Mouse (Mus musculus): Measurements from ENCODE around the gene Psmd2. TPM values are rescaled to one million over a fixed set of nuclear protein-coding genes. Genes with fewer than 3 reads are reported as not detected.

Gene Psmd2
- polyA plus RNA-seq (2015; fragmentation: Nextera tagmentation; extraction: Ambion mirVana) = 313 and 339 TPM in 2 replicates

DNA sequence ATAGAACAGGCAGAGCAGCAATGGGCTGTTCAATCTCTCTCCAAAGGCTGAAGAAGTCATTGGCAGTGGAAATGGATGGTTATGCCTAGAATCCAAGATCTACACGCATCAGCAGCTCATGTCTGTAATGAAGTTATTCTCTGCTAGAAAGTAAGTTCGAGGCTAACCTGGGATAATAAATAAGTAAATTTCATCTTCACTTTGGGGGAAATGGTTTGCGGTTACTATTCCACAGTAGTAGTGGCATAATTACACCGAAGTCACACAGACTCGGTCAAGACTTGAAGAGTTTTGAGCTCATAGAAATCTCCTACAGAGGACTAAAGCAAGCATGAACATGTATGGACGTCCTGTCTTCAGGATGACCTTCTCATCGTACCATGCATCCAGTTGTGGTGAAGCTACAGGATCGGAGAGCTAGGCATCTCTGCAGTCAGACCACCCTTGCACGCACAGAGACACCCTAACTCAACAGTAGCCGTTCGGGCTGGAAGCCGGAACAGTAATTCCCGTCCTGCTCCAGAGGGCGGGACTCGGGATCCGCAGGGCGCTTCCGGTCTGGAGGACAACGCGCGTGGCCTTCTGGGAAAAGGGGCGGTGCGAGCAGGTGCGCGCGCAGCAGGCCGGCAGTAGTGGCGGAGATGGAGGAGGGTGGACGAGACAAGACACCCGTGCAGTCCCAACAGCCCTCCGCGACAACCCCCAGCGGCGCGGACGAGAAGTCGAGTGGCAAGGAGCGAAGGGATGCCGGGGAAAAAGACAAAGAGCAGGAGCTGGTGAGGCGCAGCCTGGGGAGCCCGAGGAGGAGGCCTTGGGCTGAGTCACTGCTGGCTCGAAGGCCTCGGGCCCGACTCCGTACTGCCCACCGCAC, at the start of gene Psmd2:
TSS of gene Psmd2 (plus strand) at position 577 of the 871 bp plus-strand sequence.
- H3K4me1 ChIP-seq = peaks cover 17% of the 10 kb centered on the region
- peak within 1 kb of the TSS; percentile 93 for H3K4me2 ChIP-seq
- H3K27ac ChIP-seq = peak within 1 kb of the TSS; percentile 81
- WGBS = 2% methylated on average over 46 of the region's 46 CpGs
- peak within 1 kb of the TSS; percentile 95 for H3K9ac ChIP-seq
- peak within 1 kb of the TSS; percentile 92 for H3K4me3 ChIP-seq
- H3K36me3 ChIP-seq = peaks cover 22% of the 10 kb centered on the region
- no peaks in the 10 kb centered on the region for H3K9me3 ChIP-seq
- peak; percentile 85 for ATAC-seq (ENCODE audit: insufficient number of reproducible peaks, insufficient read depth, low FRiP score, low TSS enrichment, low read depth)
- no peaks in the 10 kb centered on the region for H3K27me3 ChIP-seq

DNA sequence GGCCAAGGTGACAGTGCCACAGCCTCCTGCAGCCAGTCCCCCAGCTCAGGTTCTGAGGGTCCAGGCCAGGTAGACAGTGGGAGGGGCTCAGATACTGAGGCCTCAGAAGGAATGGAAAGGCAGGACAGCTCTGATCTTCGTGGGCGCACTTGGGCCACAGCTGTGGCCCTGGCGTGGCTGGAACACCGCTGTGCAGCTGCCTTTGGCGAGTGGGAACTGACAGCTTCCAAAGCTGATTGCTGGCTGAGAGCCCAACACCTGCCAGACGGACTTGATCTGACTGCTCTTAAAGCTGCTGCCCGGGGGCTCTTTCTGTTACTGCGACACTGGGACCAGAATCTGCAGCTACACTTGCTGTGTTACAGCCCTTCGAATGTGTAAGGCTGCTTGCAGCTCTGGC, 46.7 kb upstream of the Psmd2 start:
- H3K9me3 ChIP-seq = no peaks in the 10 kb centered on the region
- no peak for ATAC-seq (ENCODE audit: insufficient number of reproducible peaks, insufficient read depth, low FRiP score, low TSS enrichment, low read depth)
- no peak overlapping the region for H3K4me3 ChIP-seq
- WGBS = 73% methylated on average over 9 of the region's 9 CpGs
- H3K27me3 ChIP-seq = no peaks in the 10 kb centered on the region
- H3K9ac ChIP-seq = no peak overlapping the region
- H3K27ac ChIP-seq = no peak overlapping the region
- H3K4me2 ChIP-seq = no peak overlapping the region
- peaks cover 45% of the 10 kb centered on the region for H3K36me3 ChIP-seq
- H3K4me1 ChIP-seq = peaks cover 10% of the 10 kb centered on the region

DNA sequence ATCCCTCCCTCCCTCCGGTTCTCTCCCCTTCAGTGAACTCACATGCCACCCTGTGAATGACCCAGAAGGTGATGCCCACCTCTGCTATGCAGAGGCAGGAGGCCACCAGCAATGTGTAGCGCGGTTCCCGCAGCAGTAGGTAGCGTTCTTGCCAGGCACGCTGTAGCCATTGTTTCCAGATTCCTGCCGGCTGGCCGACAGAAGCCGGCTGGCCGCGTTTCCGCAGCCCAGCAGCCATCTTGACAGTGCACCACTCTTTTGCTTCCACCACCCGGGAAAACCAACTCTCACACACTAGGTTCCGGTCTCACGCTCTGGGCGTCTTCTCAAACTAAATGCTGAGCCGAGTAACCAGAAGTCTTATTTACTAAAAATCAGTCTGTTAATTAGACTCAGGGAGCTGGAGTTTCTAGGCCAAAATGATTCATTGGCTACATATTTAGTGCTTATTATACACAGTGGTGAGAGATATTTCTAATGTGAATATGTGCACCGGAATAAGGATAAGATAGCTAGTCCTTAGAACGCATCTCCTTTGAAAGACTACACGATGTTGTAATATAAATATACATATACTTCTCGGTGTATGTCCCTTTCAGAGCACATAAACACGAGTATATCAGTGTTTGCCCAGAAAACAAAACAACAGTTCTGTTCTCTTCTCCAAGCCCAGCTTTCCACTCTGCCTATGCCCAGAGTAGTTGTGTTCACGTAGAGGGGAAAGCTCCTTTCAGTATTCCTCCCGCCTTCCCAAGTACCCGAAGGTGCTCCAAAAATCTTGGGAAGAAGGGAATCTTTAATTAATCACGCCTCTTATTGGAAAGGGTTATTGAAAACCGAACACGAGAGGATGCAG, 40.7 kb upstream of the Psmd2 start:
- peak; percentile 56 for ATAC-seq (ENCODE audit: insufficient number of reproducible peaks, insufficient read depth, low FRiP score, low TSS enrichment, low read depth)
- no peaks in the 10 kb centered on the region for H3K9me3 ChIP-seq
- peaks cover 26% of the 10 kb centered on the region for H3K36me3 ChIP-seq
- peaks cover 21% of the 10 kb centered on the region for H3K4me1 ChIP-seq
- peak overlapping the region; percentile 96 for H3K4me2 ChIP-seq
- no peaks in the 10 kb centered on the region for H3K27me3 ChIP-seq
- H3K4me3 ChIP-seq = peak overlapping the region; percentile 86
- peak overlapping the region; percentile 74 for H3K27ac ChIP-seq
- peak overlapping the region; percentile 87 for H3K9ac ChIP-seq
- WGBS = 1% methylated on average over 28 of the region's 28 CpGs

DNA sequence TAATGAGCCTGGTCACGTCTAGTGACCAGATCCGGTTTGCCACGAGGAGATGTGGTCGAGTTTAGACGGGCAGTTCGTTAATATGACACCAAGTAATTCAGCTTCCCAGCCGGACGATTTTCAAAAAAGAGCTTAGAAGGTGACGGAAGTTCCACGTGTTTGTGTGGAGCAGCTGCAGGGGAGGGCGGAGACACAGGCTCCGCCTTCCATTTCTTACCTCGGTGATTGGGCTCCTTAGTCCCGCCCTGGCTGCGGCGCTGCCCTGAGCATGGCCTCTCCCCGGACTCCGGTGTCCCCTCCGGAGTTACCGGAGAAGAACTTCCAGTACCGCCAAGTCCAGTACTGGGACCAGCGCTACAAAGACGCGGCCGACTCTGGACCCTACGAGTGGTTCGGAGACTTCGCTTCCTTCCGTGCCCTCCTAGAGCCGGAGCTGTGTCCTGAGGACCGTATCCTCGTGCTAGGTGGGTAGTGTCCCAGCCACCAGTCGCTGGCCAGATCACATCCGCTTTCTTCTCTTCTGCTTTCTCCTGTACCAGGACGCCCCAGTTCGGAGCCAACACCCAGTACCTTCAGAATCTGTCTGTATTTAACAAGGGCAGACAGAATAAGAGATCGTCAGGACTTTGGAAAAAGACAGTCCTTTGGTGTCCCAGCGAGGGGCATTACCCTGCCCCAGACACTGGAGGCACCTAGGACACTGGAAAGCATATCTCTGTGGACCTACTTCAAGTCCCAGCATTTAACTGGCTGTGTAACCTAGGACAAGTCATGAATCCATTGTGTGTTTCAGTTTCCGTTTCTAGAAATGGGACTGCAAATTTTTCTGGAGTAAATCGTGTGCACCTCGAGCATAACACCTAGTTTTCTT, 39.9 kb upstream of the Psmd2 start, which contains the start of the genes Eef1akmt4, Gm49333 and Alg3:
TSS of gene Eef1akmt4 (plus strand) at position 237 of the 871 bp plus-strand sequence.
TSS of gene Gm49333 (plus strand) at position 254 of the 871 bp plus-strand sequence.
TSS of gene Alg3 (minus strand) at position 379 of the 871 bp plus-strand sequence.
- ATAC-seq (ENCODE audit: insufficient number of reproducible peaks, insufficient read depth, low FRiP score, low TSS enrichment, low read depth) = peak; percentile 89
- H3K36me3 ChIP-seq = peaks cover 17% of the 10 kb centered on the region
- H3K27me3 ChIP-seq = no peaks in the 10 kb centered on the region

DNA sequence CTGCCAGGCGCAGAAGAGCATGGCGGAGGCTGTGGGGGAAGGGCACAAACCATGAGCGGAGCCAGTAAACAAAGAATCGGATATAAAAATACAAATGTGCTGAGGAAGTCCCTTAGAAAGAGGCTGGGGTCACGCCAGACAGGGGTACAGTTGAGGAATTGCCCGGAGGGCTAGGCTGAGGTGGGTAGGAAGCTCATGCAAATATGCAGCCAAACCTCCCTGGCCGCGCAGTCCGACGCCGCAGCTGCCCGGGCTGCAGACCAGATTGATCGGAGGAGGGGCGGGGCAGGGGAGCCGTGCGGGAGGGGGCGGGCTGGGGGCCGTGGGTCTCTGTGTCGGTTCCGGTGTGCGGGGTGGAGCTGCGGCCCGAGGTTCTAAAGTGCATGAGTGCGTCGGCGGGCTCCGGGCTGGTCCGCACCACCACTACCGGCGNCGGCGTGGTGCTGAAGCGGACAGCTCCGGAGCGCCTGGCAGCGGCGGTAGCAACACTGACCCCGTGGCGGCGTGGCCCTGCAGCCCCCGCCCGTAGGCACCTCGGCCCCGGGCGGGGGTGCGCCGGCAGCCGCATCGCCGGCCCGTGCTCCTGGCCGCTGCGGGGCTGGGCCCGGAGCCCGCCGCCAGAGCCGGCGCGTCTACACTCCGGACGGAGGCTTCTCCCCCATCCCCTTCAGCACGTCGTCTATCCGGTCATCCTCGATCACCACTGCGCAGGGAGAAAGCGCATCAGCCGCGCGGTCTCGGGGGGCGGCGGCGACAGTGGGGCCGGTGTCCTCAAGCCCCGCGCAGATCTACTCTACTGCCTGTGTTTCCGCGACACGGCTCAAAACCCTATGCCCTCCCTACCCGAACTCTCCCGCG, 31.7 kb upstream of the Psmd2 start:
- Histone ChIP-seq H3K9me3 (no peaks in the 10 kb centered on the region), H3K27ac (no peak overlapping the region), H3K4me3 (peak overlapping the region; percentile 70), H3K36me3 (peaks cover 7% of the 10 kb centered on the region; the same call in 1 of the 2 replicates), H3K4me2 (peak overlapping the region; percentile 99), H3K9ac (0 out of 2 replicates have a peak overlapping the region, but pooled peaks have one; percentile 17), H3K27me3 (peaks cover 46% of the 10 kb centered on the region), H3K4me1 (peaks cover 34% of the 10 kb centered on the region)
- WGBS = 2% methylated on average over 62 of the region's 83 CpGs
- ATAC-seq (ENCODE audit: insufficient number of reproducible peaks, insufficient read depth, low FRiP score, low TSS enrichment, low read depth) = peak; percentile 52

More for the DNA sequence above, 39.9 kb upstream of the Psmd2 start, which contains the start of the genes Eef1akmt4, Gm49333 and Alg3:
- peaks cover 21% of the 10 kb centered on the region for H3K4me1 ChIP-seq
- H3K4me3 ChIP-seq = peak within 1 kb of the TSS; percentile 86
- H3K27ac ChIP-seq = peak within 1 kb of the TSS; percentile 74
- H3K9me3 ChIP-seq = no peaks in the 10 kb centered on the region
- peak within 1 kb of the TSS; percentile 96 for H3K4me2 ChIP-seq
- peak within 1 kb of the TSS; percentile 87 for H3K9ac ChIP-seq
- WGBS = 2% methylated on average over 41 of the region's 41 CpGs

DNA sequence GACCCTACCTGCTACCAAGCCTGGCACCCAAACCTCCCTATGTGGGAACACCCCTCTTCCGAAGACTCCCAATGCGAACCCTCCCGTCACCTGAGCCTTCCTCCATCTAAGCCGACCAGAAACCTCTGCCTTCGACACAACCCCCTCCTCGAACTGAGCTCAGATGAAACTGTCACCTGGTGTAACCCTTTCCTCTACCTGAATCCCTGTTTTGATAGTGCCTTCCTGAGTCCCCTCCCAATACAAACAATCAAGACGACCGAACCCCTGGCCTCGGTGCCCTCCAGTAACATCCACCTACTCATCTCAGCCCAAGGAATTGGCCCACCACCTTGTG, 31.1 kb upstream of the Psmd2 start:
- ATAC-seq (ENCODE audit: insufficient number of reproducible peaks, insufficient read depth, low FRiP score, low TSS enrichment, low read depth) = no peak
- Histone ChIP-seq H3K4me3 (peak overlapping the region; percentile 70), H3K9ac (peak overlapping the region; percentile 73), H3K4me1 (peaks cover 34% of the 10 kb centered on the region), H3K27me3 (peaks cover 46% of the 10 kb centered on the region), H3K36me3 (peaks cover 7% of the 10 kb centered on the region; the same call in 1 of the 2 replicates), H3K27ac (no peak overlapping the region), H3K4me2 (peak overlapping the region; percentile 99), H3K9me3 (no peaks in the 10 kb centered on the region)
- WGBS = 0% methylated on average over 9 of the region's 9 CpGs

DNA sequence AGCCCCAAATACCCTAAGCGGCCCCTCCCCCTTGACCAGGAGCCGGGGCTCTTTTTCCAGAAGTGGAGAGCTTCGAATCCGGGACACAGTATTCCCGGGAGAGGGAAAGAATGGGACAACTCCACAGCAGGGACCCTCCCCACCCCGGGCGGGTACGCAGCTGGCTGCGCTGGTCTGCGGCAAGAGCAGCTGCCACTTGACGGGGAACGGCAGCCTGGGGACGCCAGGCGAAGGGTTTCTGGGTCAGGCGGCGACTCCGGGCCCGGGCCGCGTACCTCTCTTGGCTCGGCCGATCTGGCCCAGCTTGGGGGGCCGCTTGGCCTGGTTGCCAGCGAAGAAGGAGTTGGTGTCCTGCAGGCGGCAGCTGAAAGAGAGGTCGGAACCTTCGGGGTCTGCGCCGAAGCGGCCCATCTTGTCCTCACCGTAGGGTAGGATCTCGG, 30.7 kb upstream of the Psmd2 start:
- H3K27me3 ChIP-seq = peaks cover 46% of the 10 kb centered on the region
- peak overlapping the region; percentile 70 for H3K4me3 ChIP-seq
- H3K27ac ChIP-seq = no peak overlapping the region
- 0% methylated on average over 32 of the region's 32 CpGs for WGBS
- no peaks in the 10 kb centered on the region for H3K9me3 ChIP-seq
- peaks cover 7% of the 10 kb centered on the region; the same call in 1 of the 2 replicates for H3K36me3 ChIP-seq
- peaks cover 34% of the 10 kb centered on the region for H3K4me1 ChIP-seq
- ATAC-seq (ENCODE audit: insufficient number of reproducible peaks, insufficient read depth, low FRiP score, low TSS enrichment, low read depth) = peak; percentile 13; the same call in 1 of the 2 replicates
- peak overlapping the region; percentile 99 for H3K4me2 ChIP-seq
- peak overlapping the region; percentile 73 for H3K9ac ChIP-seq

DNA sequence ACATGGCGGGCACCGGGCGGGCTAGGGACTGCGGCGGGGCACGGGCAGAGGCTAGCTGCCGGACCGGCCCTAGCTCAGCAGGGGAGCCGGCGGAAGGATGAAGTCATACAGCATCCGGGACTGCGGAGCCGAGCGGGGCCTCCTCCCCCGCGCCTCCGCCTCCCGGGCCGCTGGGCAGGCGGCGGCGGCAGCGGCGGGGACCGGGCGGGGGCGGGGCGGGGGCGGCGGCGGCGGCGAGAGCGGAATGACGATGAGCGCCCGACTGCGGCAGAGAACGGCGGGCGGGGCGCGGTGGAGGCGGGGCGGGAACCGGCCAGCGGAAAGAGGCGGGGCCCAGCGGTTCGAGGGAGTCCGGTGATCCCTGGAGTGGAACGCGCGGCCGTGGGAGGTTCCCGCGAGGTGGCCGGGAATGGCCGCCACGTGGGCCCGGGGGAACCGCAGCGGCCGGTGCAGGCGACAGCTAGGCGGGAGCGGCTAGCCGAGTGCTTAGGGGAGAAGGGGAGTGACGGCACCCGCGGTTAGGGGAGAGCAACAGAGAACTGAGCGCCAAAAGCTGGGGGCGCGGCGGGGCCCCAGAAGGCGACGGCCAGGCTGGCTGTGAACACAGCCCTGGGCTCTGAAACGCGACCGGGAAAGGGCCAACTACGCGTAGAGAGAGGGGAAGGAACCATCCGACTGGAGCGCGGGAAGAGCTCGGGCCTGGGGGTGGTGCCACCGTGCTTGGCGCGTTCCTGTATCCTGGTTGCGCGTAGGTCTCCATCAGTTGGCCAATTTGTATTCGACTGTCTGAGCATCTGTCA, 30.1 kb upstream of the Psmd2 start, which contains the start of gene Camk2n2:
TSS of gene Camk2n2 (minus strand) at position 97 of the 800 bp plus-strand sequence.
- WGBS = under 1% methylated on average over 63 of the region's 92 CpGs
- peak within 1 kb of the TSS; percentile 39 for H3K27ac ChIP-seq

DNA sequence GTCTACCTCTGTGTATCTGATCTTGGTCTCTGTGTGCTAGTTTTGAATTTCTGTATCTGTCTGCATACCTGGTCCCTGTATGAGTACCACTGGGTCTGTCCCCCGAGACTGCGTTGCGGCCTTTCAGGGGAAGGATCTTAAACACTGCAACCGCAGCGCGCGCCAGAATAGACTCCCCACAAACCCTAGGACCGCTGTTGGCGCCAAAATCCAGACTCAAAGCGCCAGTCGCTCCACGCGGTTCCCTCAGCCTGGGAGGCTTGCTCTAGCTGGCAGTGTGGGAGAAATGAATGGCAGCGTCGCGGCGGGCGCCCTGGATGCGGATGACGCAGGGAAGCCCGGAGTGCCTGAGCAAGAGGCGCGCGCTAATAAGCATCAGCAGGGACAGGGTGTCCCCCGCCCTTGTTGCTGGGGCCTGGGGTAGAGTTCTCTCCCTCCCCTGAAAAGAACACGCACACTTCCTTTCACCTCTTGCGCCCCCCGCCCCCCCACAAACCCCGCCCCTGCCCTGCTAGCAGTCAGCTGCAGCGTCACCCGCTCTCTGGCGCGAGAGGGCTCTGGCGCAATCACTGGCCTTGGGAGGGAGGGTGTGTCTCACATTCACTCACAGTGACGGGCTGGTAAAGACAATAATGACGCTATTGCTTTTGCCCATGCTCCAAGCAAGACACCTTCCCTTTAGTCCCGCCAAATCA, 29.3 kb upstream of the Psmd2 start:
- Histone ChIP-seq H3K9me3 (no peaks in the 10 kb centered on the region), H3K27ac (peak overlapping the region; percentile 39), H3K4me1 (peaks cover 34% of the 10 kb centered on the region), H3K4me3 (peak overlapping the region; percentile 70), H3K27me3 (peaks cover 46% of the 10 kb centered on the region), H3K36me3 (peaks cover 7% of the 10 kb centered on the region; the same call in 1 of the 2 replicates), H3K4me2 (peak overlapping the region; percentile 99), H3K9ac (peak overlapping the region; percentile 73)
- under 1% methylated on average over 37 of the region's 37 CpGs for WGBS
- no peak for ATAC-seq (ENCODE audit: insufficient number of reproducible peaks, insufficient read depth, low FRiP score, low TSS enrichment, low read depth)

More for the DNA sequence above, 30.1 kb upstream of the Psmd2 start, which contains the start of gene Camk2n2:
- H3K4me3 ChIP-seq = peak within 1 kb of the TSS; percentile 70
- H3K9ac ChIP-seq = peak within 1 kb of the TSS; percentile 73
- peak within 1 kb of the TSS; percentile 99 for H3K4me2 ChIP-seq
- peaks cover 7% of the 10 kb centered on the region; the same call in 1 of the 2 replicates for H3K36me3 ChIP-seq
- H3K27me3 ChIP-seq = peaks cover 46% of the 10 kb centered on the region
- H3K4me1 ChIP-seq = peaks cover 34% of the 10 kb centered on the region
- H3K9me3 ChIP-seq = no peaks in the 10 kb centered on the region
- ATAC-seq (ENCODE audit: insufficient number of reproducible peaks, insufficient read depth, low FRiP score, low TSS enrichment, low read depth) = peak; percentile 54
